Mouse (Mus musculus) cerebellum, adult 2 months (tissue): ENCODE data around the gene Arid5a.

ENCODE experiments used
- CTCF ChIP-seq: fragments of 200-500 bp; IDR thresholded peaks from 2 replicates; pipeline ENCODE4 v1.5.1; 2011; ENCODE audit warnings: low read depth, mild to moderate bottlenecking, control low read depth, low read length, moderate library complexity, borderline replicate concordance; ENCODE audit not compliant: insufficient read depth
- POLR2A ChIP-seq: fragments of 200-500 bp; IDR thresholded peaks from 2 replicates; pipeline ENCODE4 v1.6.1; 2011; ENCODE audit warnings: low read length, control low read depth, borderline replicate concordance; ENCODE audit not compliant: insufficient read depth

DNA sequence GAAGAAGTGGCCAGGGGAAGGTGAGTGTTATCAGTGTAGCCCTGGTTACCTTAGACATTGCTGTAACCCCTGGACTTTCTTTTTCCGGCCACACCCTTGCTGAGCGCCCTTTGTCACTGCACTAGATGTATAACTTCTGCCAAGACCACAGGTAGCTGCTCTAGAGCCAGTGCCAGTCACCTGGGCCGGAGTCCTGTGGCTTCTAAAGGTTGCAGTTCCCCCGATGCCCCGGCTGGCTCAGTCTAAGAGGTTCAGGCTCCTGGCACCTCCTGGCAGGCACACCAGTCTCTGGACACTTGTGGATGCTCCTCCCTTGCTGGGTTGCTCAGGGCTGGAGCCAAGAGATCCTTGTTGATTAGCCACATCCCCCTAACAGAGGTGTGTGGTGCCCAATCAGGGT, 33.1 kb upstream of the Arid5a start, which contains the start of gene Neurl3:
- no peak for TF ChIP-seq POLR2A
- TF ChIP-seq CTCF = no peak
